Mouse (Mus musculus) liver, embryonic 14.5 days (tissue): ENCODE data around the gene Rab21. TPM values are rescaled to one million over a fixed set of nuclear protein-coding genes. Genes with fewer than 3 reads are reported as not detected.

ENCODE experiments used
- ATAC-seq: fragments of 200-750 bp; cut with Nextera tagmentation; 2 replicates; pipeline ENCODE4 v1.8.0; 2017; ENCODE audit warnings: moderate number of reproducible peaks, mild to moderate bottlenecking, moderate library complexity; ENCODE audit not compliant: insufficient read depth
- DNase-seq, 3 experiments: peaks; one replicate each; pipeline ENCODE4 v3.0.0-alpha.2; 2012 to 2013; ENCODE audit warnings: low read depth in 3 of 3, low spot score in 3 of 3
- H3K27ac ChIP-seq: fragments of 300-500 bp; sonication (generic); 2 replicates; pipeline ENCODE4 v1.5.1; 2014; ENCODE audit warnings: moderate library complexity, mild to moderate bottlenecking, control low read depth, inconsistent platforms
- H3K27me3 ChIP-seq: fragments of 300-500 bp; sonication (generic); 2 replicates; pipeline ENCODE4 v1.6.1; 2014; ENCODE audit warnings: mild to moderate bottlenecking, low read length, moderate library complexity; ENCODE audit not compliant: control insufficient read depth, insufficient read depth
- H3K36me3 ChIP-seq: fragments of 300-500 bp; sonication (generic); replicated peaks from 2 replicates; pipeline ENCODE4 v1.6.1; 2014; ENCODE audit warnings: low read depth; ENCODE audit not compliant: control insufficient read depth, insufficient read depth
- H3K4me1 ChIP-seq, 2 experiments: fragments of 200-500 bp in 1 of 2; fragments of 300-500 bp in 1 of 2; sonication (generic) in 1 of 2; replicated peaks; 2 replicates each; pipeline ENCODE4 v1.6.1; 2012 to 2014; ENCODE audit warnings: antibody characterized with exemption in 1 of 2, inconsistent platforms in 1 of 2, low read length in 1 of 2; ENCODE audit not compliant: control insufficient read depth in 2 of 2, insufficient read depth in 2 of 2
- H3K4me2 ChIP-seq: fragments of 300-500 bp; sonication (generic); 2 replicates; pipeline ENCODE4 v1.6.1; 2014; ENCODE audit warnings: low read depth, mild to moderate bottlenecking, control low read depth, moderate library complexity
- H3K4me3 ChIP-seq, 2 experiments: fragments of 200-500 bp in 1 of 2; fragments of 300-500 bp in 1 of 2; sonication (generic) in 1 of 2; 2 replicates each; pipeline ENCODE4 v1.5.1; 2012 to 2014; ENCODE audit warnings: low read depth in 2 of 2, low read length in 2 of 2, mild to moderate bottlenecking in 2 of 2, control low read depth in 1 of 2, inconsistent platforms in 1 of 2, moderate library complexity in 1 of 2; ENCODE audit not compliant: insufficient read depth in 1 of 2
- H3K9ac ChIP-seq: fragments of 300-500 bp; sonication (generic); replicated peaks from 2 replicates; pipeline ENCODE4 v1.6.1; 2014; ENCODE audit warnings: mild to moderate bottlenecking, control low read depth, moderate library complexity
- H3K9me3 ChIP-seq: fragments of 300-500 bp; sonication (generic); 2 replicates; pipeline ENCODE4 v1.6.1; 2016; ENCODE audit warnings: low read length, mixed read lengths; ENCODE audit not compliant: control insufficient read depth
- CTCF ChIP-seq: IDR thresholded peaks from 2 replicates; pipeline ENCODE4 v1.5.1; 2016; ENCODE audit warnings: antibody characterized with exemption, low read depth, control low read depth
- EP300 ChIP-seq: IDR thresholded peaks from 2 replicates; pipeline ENCODE4 v1.6.1; 2016; ENCODE audit warnings: antibody characterized with exemption, low read depth
- WGBS: fragments of 180-500 bp; shearing (Covaris S2); extraction: QIAGEN DNeasy Blood & Tissue Kit; methylation state at CpG from one replicate; pipeline ENCODE4 v1.1.7; 2014; ENCODE audit not compliant: insufficient replicate concordance; 5-methylcytosine and 5-hydroxymethylcytosine counted together
- polyA plus RNA-seq, 2 experiments: library from polyadenylated mRNA; depleted of rRNA in 1 of 2; stranded (reverse) in 1 of 2; unstranded in 1 of 2; fragments of >200 nt; fragmentation: Nextera tagmentation in 1 of 2; extraction: Ambion mirVana in 1 of 2; gene quantifications; 2 replicates each; pipeline versions ENCODE4 v1.2.1 to v1.2.3; 2012 to 2014

The Rab21 gene
- polyA plus RNA-seq, 2 experiments = 2.9 to 6.7 TPM

DNA sequence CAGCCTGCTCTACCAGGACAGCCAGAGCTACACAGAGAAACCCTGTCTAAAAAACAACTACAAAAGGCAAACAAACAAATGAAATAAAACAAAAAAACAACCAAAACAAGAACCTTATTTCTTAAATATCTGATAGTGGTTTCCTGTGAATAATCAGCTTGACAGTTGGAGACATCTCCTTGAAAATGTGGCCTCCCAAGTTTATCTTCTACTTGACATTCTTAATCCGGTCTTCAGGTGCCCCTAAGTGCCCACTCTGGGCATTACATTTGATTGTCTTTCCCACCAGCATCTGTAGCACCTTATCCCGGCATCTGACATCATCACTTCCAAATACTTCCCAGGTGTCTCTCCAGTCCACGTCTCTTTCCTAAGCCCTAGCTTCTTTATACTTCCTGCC, 61.9 kb downstream of the Rab21 start:
- no peak overlapping the region for H3K27ac ChIP-seq
- H3K27me3 ChIP-seq = no peaks in the 10 kb centered on the region
- no peak overlapping the region for H3K4me3 ChIP-seq
- H3K36me3 ChIP-seq = no peaks in the 10 kb centered on the region
- ATAC-seq (no peak), DNase-seq (no peak)
- WGBS = 42% methylated on average over 3 of the region's 3 CpGs
- no peak overlapping the region for H3K9ac ChIP-seq
- no peak overlapping the region for H3K4me2 ChIP-seq
- no peak for TF ChIP-seq EP300
- no peak for TF ChIP-seq CTCF
- no peaks in the 10 kb centered on the region for H3K9me3 ChIP-seq
- H3K4me1 ChIP-seq = peaks cover 11 to 24% of the 10 kb centered on the region in 2 experiments

DNA sequence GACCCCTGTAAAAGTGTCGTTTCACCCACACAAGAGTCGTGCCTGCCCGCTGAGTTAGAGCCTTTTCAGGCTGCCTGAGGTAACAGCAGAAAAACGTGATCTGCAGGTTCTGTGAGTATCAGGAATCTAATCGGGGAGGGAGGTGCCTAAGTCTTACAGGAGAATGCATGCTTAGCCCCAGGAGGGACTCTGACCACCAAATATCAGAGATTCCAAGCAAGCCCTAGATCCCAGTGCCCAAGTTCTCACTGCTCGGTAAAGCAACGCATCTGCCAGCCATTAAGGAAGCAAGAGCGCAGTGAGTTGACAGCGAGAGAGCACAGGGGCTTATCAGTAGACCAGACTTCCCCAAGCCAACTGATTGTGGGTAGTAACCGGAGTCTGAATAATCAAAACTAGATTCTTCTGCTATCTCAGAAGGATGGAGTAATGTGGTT, 63.1 kb downstream of the Rab21 start:
- DNase-seq = peak; percentile 57 to 60 (median 59)
- 2% methylated on average over 10 of the region's 10 CpGs for WGBS
- no peak for TF ChIP-seq CTCF
- peak; percentile 38; the same call in 1 of the 2 replicates for TF ChIP-seq EP300
- Histone ChIP-seq H3K9ac (peak overlapping the region; percentile 71), H3K27me3 (no peaks in the 10 kb centered on the region), H3K36me3 (no peaks in the 10 kb centered on the region), H3K9me3 (no peaks in the 10 kb centered on the region), H3K4me2 (peak overlapping the region; percentile 93), H3K4me3 (peak overlapping the region; percentile 52 to 81), H3K27ac (peak overlapping the region; percentile 91), H3K4me1 (peaks cover 18 to 33% of the 10 kb centered on the region in 2 experiments)
- ATAC-seq = peak; percentile 9; the same call in 1 of the 2 replicates

GRCm38 (mm10) chr10:115251088-115251934, 64.1 kb downstream of the Rab21 start, which contains the start of gene Tbc1d15:
Tbc1d15 (minus strand) TSS chr10:115251467.
- DNase-seq (peak; percentile 98 to 99 (median 98)), ATAC-seq (peak; percentile 92)
- peaks cover 18 to 37% of the 10 kb centered on the region in 2 experiments for H3K4me1 ChIP-seq
- no peaks in the 10 kb centered on the region for H3K36me3 ChIP-seq
- peak within 1 kb of the TSS; percentile 93 for H3K4me2 ChIP-seq
- peak within 1 kb of the TSS; percentile 71 for H3K9ac ChIP-seq
- under 1% methylated on average over 67 of the region's 67 CpGs for WGBS
- no peak for TF ChIP-seq CTCF
- TF ChIP-seq EP300 = no peak
- H3K27me3 ChIP-seq = no peaks in the 10 kb centered on the region
- H3K4me3 ChIP-seq = peak within 1 kb of the TSS; percentile 69 to 81
- peak within 1 kb of the TSS; percentile 91 for H3K27ac ChIP-seq
- H3K9me3 ChIP-seq = no peaks in the 10 kb centered on the region

- ATAC-seq = peak; percentile 18
- peak overlapping the region; percentile 69 to 81 for H3K4me3 ChIP-seq
- H3K27me3 ChIP-seq = no peaks in the 10 kb centered on the region
- H3K9ac ChIP-seq = peak overlapping the region; percentile 71
- H3K36me3 ChIP-seq = no peaks in the 10 kb centered on the region
- TF ChIP-seq CTCF = no peak
- TF ChIP-seq EP300 = no peak
- no peaks in the 10 kb centered on the region for H3K9me3 ChIP-seq
- H3K4me2 ChIP-seq = peak overlapping the region; percentile 93
- DNase-seq = peak; percentile 49
- peaks cover 21 to 40% of the 10 kb centered on the region in 2 experiments for H3K4me1 ChIP-seq
- 10% methylated on average over 34 of the region's 38 CpGs for WGBS
- H3K27ac ChIP-seq = peak overlapping the region; percentile 49
Observed at GRCm38 (mm10) chr10:115250235-115251087, 64.9 kb downstream of the Rab21 start.
